Mouse (Mus musculus): ENCODE measurements around the gene Iqcj. TPM values are rescaled to one million over a fixed set of nuclear protein-coding genes. Genes with fewer than 3 reads are reported as not detected.

Gene Iqcj
- total RNA-seq, 2 experiments from 2014 or later: not detected

DNA sequence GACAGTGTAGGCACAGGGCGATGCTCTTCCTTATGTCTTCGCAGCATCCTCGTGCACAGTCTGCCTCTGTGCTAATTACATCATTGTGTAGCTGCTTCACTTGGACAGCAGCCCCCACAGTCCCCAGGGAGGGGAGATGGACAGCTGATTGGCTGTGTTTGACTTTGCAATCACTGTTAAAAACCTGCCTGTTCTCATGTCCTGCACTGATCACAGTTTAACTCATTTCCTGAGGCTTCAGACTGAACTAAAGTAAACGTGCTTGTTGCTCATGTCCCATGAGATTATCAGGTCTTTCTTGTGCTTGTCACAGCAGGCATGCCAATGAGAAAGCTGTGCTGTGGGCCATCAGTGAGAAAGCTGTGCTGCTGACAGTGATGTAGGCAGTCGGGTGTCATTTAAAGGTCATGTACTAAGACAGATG, 60.5 kb downstream of the Iqcj start:
- DNase-seq (ENCODE audit: low spot score): no peak
- intact Hi-C loops (cut with DNase I): no loop called here

DNA sequence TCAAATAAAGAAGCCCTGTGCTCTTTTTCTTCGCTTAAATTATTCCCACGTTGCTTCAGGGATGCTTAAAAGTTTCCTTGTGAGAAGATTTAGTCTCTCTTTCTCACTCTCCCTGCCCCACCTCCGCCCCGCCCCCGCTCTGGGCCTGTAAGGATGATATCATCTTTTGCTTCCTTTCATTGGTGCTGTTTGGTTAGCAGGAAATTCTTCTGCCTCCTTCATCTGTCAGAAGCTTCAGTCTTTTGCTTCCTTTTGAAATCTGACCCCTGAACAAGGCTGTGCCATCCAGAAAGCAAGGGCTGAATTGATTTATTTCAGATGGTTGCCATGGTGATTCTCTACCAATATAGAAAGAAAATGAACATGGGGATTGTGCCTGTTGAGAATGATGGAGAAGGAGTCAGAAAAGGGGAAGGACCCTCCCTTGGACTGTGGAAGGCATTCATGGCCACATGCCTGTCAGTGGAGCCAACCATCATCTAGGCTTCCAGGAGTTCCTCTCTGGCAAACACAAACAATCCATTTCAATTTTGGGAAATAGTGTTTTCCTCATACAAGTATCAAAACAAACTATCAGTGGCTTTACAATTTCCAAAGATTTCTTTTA, 62.5 kb downstream of the Iqcj start:
- intact Hi-C loops (cut with DNase I): no loop called here
- DNase-seq (ENCODE audit: low spot score): no peak

DNA sequence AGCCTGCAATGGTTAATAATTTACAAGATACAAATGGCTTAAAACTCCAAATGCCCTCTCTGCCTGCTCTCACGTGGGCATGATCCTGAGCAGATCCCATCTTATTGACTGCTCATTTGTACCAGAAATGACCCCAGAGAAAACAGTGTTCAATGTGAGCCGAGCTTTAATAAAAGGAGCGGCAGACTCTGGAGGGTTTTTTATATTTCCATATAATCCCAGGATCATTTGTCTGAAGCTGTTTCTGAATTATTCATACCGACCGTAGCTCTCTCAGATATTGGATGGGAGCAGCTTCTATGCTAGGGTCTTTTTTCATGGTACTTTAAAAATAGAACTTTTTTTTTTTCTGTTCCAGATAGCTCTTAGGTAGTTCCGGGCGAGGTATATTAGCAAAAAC, 67.7 kb downstream of the Iqcj start:
- no peak for DNase-seq (ENCODE audit: low spot score)
- intact Hi-C loops (cut with DNase I): no loop called here

DNA sequence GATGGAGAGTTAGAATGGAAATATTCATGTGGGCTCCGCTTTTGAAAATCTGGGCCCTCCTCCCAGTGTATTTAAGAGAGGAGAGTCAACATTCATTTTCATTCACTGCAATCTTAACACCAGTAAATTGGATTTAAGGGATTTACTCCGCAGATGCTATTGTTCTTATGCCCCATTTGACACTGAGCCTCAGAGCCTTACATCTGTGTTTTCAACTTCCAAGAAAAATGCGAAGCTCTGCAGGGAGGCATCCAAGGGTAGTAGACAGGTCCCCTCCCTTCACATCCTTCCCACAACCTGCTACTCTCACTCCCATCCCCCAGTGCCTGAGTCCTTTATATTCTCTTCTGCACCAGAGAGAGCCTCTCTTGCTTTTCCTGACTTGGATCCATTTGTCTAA, 68.1 kb downstream of the Iqcj start:
- intact Hi-C loops (cut with DNase I): no loop called here
- DNase-seq (ENCODE audit: low spot score): no peak

DNA sequence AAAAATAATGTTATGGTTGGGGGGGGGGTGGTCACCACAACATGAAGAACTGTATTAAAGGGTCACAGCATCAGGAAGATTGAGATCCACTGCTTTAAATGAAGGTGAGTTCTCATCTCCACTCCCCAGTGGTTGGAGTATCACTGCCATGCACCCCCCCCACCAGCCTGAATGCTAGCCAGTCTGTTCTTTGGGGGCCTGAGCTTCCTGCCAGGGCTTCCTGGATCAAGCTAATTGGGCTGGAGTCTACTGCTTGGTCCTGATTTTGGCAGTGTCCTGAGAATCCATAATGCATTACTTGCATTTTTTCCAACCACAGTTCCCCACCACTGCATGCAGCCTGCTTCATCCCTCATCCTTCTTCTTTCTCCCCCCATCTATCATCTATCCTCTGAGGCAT, 68.7 kb downstream of the Iqcj start:
- intact Hi-C loops (cut with DNase I): no loop called here
- no peak for DNase-seq (ENCODE audit: low spot score)

DNA sequence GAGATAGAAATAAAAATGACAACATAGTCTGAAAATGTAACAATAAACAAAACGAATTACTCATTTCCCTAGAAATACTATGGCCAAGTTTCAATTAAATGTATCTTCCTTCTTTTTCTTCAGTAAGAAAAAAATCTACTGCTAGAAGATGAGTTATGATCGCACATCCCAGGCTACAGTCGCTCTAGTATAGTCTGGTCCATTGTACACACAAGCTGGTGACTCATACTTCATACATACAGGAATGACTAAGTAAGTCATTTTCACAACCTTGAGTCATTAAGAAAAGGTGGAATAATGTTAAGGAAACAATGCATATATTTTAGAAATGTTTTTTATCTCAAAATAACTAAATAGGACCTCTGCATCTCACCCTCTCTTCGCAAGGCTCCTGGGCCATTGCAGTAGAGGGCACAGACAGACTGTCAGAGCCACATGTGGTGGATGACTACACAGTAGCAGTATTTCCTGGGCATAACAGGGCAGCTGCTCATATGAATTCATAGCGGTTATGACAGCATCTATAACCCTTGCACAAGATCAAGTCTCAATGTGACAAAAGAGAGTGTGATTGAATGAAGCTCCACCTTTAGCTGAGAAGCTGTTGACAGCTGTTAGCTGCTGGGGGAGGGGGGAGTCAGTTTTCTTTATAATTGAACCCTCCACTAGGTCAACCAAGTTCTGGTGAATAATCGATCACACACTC, 70.1 kb downstream of the Iqcj start:
- intact Hi-C loops (cut with DNase I): no loop called here
- no peak for DNase-seq (ENCODE audit: low spot score)

DNA sequence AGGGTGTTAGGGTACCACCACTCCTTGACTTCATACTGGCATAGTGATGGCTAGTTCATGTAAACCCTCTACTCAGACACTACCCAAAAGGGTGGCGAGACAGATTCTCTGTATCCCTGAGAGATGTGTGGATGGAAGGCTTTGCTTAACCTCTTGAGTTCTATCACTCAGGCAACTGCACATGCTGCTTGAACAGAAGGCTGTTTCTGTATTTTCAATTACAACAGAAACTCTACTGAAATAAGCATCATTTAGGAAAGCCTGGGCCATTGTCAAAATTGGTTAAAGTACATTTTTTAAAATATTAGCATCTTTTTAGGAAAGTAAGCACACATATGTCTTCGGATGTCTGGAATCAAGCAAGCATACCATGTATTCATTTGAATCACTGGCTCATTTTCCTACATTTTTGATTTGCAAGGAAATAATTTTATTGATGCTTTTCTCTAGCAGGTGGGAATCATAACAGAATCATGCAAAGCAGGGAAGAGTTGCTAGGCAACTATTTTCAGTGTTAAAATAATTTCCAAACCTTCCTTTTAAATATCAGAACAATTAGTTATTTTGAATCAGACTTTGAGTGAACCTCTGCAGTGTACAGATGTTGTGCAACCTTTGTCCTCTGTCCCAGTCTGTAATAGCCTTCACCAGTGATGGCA, 82.4 kb downstream of the Iqcj start:
- DNase-seq (ENCODE audit: low spot score): no peak

DNA sequence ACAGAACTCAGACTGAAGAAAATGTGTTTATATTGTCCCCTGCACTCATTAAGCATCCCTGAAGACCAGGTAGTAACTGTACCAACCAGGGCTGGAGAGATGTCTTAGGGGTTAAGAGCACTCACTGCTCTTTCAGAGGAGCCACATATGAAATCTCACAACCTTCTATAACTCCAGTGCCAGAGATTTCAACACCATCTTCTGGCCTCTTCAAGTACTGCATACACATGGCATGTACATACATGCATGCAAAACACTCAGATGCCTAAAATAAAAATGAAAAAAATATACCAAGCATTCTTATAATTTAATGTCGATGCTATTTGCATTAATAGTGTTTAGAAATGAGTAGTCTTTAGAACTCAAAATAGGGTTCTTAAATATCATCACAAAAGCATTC, 88.0 kb downstream of the Iqcj start:
- no peak for DNase-seq (ENCODE audit: low spot score)
- intact Hi-C loops (cut with DNase I): no loop called here

More for the DNA sequence above, 82.4 kb downstream of the Iqcj start:
- intact Hi-C loops (cut with DNase I): no loop called here

DNA sequence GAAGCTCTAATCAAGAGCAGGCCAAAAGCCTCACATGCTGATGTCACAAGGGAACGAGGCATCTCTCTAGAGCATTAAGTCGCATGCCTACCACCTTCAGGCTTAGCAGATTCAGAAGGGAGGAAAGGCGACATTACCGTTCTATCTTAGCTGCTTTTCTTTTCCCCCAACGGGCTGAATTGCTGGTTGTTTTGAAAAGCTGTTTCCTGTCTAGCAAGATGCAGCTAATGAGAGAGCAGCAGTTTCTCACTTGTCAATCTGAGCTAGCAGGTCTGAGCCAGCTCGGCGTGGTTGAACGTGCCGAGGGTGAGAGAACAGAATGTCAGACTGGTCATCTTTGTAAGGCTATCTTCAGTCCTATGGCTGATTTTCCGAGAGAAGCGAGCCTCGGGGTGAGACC, 91.3 kb downstream of the Iqcj start:
- no peak for DNase-seq (ENCODE audit: low spot score)
- intact Hi-C loops (cut with DNase I): no loop called here

DNA sequence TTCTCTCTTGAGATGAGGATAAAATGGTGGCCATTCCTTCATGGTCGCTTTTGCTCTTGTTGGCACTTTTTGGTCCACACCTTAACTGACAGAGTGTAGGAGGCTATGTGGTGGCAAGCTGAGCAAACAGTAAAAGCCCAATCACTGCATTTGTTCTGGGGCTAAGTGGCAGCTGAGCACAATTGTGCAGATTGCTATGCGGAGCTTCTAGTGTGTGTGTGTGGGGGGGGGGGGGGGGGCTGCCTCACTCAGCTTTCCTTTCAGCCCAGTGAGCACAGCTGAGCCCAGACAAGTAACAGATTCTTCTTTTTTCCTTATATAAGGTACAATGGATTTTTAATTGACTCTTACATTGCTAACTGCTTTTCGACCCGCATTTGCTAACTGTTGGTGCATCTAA, 110.4 kb downstream of the Iqcj start:
- DNase-seq (ENCODE audit: low spot score): no peak
- intact Hi-C loops (cut with DNase I): no loop called here

DNA sequence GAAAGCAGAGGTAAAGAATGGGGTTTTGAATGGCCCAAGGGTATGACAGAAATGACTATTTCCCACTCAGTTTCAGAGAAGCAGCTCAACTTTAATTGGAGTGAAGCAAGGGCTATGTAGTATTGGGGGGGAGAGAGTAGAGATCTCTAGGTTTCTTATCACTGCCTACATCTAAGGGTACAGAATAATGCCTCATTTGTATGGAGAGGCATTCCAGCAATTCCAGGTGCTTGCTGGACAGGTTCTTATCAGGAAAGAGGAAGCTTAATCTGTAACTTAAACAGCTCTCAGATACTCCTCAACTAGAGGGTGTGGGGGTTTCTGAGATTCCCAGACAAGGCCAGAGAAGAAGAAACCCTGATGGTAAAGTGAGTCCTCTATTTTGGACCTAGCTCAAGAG, 120.3 kb downstream of the Iqcj start:
- DNase-seq (ENCODE audit: low spot score): no peak
- intact Hi-C loops (cut with DNase I): no loop called here

DNA sequence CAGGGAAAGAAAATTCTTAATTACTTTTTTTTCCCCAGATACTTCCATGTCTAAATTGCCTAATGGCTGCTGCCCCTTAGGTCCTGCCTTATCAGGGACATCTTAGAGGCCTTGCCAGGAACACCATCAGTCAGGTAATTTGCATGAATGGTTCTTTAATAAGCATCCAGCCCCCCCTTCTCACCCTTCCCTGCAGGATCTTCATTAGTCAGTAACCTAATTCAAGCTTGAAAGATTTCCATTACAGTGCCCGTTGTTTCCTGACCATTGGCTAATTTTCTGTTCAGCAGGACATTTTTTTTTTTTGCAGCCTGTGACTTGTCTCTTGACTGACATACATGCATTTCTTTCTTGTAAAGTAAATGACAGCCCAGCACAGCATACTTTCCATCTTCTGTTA, 123.8 kb downstream of the Iqcj start:
- DNase-seq (ENCODE audit: low spot score): no peak
- intact Hi-C loops (cut with DNase I): no loop called here

DNA sequence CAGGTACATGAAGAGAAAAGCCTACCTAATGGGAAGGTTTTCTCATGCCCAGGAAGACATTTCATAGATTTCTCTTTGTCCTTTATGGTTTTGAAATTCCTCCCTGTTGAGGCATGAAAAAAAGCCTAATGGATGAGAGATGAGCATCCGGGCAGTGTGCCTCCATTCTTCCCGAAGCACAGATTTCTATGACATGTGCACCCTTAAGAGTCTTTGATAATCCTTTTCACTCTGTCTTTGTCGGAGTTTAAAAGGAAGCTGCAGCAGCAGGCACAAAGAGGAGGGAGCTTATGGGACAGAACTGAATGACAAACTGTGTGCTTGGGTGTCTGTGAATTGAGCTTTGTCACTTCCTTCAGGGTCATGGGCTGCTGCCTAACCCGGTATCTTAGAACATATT, 127.4 kb downstream of the Iqcj start:
- DNase-seq (ENCODE audit: low spot score): no peak
- intact Hi-C loops (cut with DNase I): no loop called here

DNA sequence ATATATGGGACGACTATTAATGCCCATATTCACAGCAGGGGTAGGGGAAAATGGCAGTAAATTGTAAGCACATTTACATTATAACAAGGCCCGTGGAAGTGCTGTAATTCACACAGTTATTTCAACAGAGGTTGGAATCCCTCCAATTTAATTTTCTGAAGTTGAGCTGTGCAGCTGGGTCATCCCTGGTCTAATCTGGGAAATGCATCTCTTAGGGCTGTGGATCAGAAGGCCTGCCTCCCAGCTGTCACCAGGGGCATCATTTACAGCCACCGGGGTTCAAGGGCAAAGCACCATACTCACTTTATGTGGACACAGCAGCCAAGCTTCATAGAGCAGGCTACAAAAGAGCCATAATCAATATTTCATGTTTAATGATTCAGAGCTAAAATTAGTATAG, 144.1 kb downstream of the Iqcj start:
- no peak for DNase-seq (ENCODE audit: low spot score)
- intact Hi-C loops (cut with DNase I): no loop called here

DNA sequence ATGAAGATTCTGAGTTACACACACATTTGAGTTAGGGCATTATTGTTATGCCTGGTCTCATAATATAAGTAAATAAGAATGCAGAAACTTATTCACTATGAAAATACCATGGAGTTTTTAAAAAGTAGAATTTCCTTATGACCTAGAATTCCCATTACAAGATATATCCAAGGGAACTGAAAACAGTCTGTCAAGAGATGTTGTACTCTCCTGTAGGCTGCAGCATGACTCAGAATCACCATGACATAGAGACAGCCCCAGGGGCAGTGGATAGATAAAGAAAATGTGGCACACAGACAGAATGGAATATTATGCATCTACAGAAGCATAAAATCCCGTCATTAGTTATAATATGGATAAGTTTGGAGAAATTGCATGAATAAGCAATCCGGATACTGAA, 150.9 kb downstream of the Iqcj start:
- intact Hi-C loops (cut with DNase I): no loop called here
- no peak for DNase-seq (ENCODE audit: low spot score)

DNA sequence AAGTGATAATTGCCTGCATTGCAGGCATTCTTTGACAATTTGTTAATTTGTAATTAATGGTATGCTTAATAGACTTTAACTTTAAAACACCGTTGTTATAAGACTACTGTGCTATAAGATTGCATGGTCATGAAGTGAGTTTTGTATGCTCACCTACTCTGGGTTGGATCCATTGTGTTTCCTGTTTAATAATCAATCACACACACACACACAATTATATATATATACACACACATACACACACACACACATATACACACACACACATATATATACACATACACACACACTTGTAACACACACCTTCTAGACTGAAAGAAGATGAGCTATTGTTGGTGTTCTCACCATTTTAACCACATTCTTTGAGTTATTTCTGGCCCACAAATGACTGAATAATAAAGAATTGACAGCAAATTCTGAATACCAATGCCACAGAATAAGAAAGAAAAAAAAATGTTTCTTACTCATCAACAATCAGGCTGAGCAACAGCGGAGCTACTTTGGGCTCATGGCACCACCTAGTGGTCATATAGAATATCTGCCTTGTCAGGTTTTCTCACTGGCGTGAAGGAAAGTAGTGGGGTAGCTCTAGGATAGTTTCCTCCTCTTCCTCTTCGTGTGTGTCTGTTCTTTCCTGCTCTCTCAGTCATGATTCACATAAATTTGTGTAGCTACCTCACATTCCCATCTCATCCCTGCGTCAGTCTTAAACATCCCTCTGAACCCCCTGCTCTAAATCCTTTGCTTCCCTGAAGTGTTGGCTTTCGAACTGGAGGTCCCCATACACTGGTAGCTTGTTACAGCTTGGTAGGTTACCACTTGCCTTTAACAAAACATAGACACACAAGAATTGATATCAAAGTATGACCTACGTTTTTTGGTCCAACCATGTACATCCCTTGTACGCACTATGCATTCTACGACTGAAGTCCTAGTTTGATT, 153.7 kb downstream of the Iqcj start:
- DNase-seq (ENCODE audit: low spot score): no peak

DNA sequence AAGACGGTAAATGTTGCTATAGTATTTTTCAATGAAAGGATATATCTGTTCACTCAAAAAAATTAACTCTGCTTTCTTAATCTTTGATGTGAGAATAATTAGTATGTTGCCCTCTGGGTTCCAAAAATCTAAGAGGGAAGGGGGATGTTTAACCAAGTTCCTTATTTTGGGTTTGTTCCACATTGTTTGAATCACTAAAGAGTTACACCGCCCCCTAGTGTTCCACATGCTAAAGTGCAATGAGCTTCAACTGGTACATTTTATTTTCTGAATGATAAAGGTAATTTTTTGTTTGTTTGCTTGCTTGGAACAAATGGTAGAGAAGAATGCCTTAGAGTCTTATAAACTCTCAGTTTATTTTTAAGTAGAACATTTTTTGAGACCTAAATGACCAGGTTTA, 161.5 kb downstream of the Iqcj start:
- DNase-seq (ENCODE audit: low spot score): no peak
- intact Hi-C loops (cut with DNase I): loop anchor here (10.0 kb wide), 1 partner anchor 661 kb away; no protein-coding TSS in a partner anchor

More for the DNA sequence above, 153.7 kb downstream of the Iqcj start:
- intact Hi-C loops (cut with DNase I): loop anchor here (2.0 kb wide), 2 partner anchors 421 to 533 kb away; no protein-coding TSS in a partner anchor

DNA sequence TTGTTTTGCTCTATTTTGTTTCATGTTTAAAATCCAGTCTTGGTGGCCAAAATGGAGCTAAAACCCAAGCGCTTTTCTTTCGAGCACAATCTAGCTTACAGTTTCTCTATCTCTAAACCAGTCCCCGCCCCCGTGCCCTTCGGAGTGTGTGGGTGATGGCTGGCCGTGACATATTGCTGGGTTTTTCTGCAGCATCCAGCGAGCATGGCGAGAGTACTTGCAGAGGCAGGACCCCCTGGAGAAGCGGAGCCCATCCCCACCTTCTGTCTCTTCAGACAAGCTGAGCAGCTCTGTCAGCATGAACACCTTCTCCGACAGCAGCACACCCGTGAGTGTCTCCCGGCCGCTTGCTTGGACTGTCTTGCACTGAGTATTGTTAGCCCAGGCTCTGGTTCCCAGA, 163.1 kb downstream of the Iqcj start:
- intact Hi-C loops (cut with DNase I): loop anchor here (5.0 to 10.0 kb wide), 3 partner anchors 442 to 660 kb away; no protein-coding TSS in a partner anchor
- DNase-seq (ENCODE audit: low spot score): no peak

DNA sequence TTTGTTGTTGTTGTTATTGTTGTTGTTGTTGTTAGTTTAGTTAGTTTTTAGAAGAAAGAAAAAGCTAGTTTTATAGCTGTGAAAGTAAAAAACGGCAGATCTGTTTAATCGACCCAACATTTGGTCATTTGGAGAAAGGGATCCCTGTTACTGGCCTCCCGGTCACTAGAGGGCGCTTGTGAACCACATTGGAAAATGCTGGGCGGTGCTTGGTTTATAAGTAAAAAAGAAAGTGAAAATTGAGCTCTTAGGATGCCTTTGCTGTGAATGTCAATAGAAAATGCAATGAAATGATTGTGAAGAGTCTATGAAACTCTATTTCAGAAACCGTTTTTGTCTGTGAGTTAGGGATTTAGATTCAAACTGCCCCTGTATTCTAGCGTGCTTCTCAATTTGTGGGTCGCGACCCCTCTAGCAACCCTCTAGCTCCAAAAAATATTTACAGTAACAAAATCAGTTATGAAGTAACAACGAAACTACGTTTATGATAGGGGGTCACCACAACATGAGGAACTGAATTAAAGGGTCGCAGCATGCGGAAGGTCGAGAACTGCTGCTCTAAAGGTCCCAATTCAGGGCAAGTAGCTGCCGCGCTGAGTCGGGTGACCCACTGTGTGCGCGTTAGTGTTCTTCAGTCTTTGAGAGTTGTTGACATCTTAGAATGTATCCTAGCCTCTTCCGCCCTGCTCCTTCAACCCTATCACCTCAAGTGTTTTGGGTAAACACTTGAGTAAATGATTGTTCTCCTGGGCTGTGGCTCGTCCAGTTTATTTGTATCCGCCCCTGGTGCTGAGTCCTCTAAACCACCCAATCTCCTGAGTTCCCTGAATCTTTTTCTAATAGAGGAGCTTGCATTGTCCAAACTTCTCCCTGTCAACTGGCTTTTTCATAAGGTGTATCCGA, 164.6 kb downstream of the Iqcj start:
- DNase-seq (ENCODE audit: low spot score): peak; percentile 17
- intact Hi-C loops (cut with DNase I): loop anchor here (1.0 to 10.0 kb wide), 4 partner anchors 441 to 658 kb away; no protein-coding TSS in a partner anchor

Measured in heart, postnatal 25 days (tissue).